In the genomic region with DNA sequence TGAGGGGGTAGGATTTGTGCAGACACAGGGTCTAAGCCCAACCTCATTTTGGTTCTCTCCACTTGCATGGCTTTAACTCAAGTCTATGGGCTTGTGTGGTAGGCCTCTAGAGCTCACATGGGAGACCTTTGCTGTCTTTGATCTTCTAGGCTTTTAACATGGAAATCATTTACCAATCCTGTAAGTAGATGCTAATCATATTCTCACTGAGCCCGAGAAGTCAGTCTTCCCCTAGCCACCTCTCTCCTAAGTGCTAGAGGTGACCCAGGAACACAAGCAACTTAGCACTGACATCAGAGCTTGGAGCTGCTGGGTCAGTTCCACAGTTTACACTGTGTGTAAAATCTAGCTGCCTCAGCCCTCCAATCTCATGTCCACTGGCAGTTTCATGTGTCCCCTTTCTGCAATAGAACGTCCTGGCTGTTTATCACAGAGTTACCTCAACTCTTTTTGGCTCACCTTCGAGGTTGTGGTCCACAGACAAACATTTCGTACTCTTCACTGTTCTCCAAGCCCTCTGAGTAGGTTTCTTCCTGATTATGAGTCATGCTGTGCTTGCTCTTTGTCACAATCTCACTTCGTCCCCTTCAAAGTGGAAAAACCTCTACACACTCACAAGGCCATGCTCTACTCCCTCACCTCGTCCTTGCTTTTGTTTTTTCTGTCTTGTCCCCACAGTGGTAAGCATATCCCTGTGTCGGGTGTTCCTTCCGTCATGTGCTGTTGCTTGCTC, we compare ENCODE assay signal across 13 mouse cellular contexts.
DNase-seq lines count a peak whose midpoint lies in the region; ATAC-seq and TF ChIP-seq lines count a peak whose summit lies in the region.
"Had no signal": no experiment of that assay in that cellular context is flagged by ENCODE, and none has a peak within 500 bp of the region (broad histone marks: within the 10 kb centered on the region; RNA-seq: fewer than 3 reads in every experiment).

No protein-coding gene starts in this region.

- intact Hi-C loops in heart, adult 2 months (cut with DNase I) = no loop called here
- intact Hi-C loops in heart, postnatal 10 days (cut with DNase I) = loop anchor here (5.0 kb wide), 1 partner anchor 32 kb away; no protein-coding TSS in a partner anchor

- no peak for TF ChIP-seq POLR2A in heart, adult 2 months (IDR thresholded peaks at IDR 0.05; ENCODE audit: insufficient read depth, low read depth, low read length)
- TF ChIP-seq POLR2A in embryonic fibroblast, embryonic 13.5 days (IDR thresholded peaks at IDR 0.05; ENCODE audit: low read depth, low read length) = no peak
- no peak for TF ChIP-seq POLR2A in small intestine, adult 2 months (IDR thresholded peaks at IDR 0.05; ENCODE audit: low read depth, low read length)

- DNase-seq in heart, adult 2 months = no peak
- no peak for DNase-seq in heart, postnatal 10 days
- no peak for DNase-seq in lung, embryonic 14.5 days
- DNase-seq in lung, postnatal 36 days = no peak
- DNase-seq in thymus, adult 18-20 months = no peak
- DNase-seq in hindbrain, embryonic 10.5 days (ENCODE audit: low spot score) = no peak
- DNase-seq: adrenal gland, postnatal 25 days had no signal

- H3K27ac ChIP-seq in heart, adult 2 months = peak overlapping the region; percentile 59
- peak overlapping the region; percentile 64 for H3K27ac ChIP-seq in lung, embryonic 14.5 days (ENCODE audit: low read depth)
- peak overlapping the region; percentile 82 for H3K27ac ChIP-seq in embryonic fibroblast, embryonic 13.5 days (ENCODE audit: insufficient read depth, low read length)
- H3K27ac ChIP-seq in small intestine, adult 2 months (ENCODE audit: insufficient read depth, low read depth, low read length) = peak overlapping the region; percentile 20; the same call in 1 of the 2 replicates
- H3K27ac ChIP-seq in hindbrain, embryonic 10.5 days = no peak overlapping the region
- H3K27ac ChIP-seq: hindbrain, postnatal 0 days; limb, embryonic 15.5 days had no signal

- H3K4me2 ChIP-seq in lung, embryonic 14.5 days = no peak overlapping the region
- H3K4me2 ChIP-seq: limb, embryonic 15.5 days had no signal

- H3K27me3 ChIP-seq in heart, adult 2 months (ENCODE audit: control insufficient read depth, insufficient read depth, low read length) = no peaks in the 10 kb centered on the region
- no peaks in the 10 kb centered on the region for H3K27me3 ChIP-seq in lung, embryonic 14.5 days (ENCODE audit: insufficient read depth, low read length)
- no peaks in the 10 kb centered on the region for H3K27me3 ChIP-seq in small intestine, adult 2 months (ENCODE audit: control insufficient read depth, insufficient read depth, low read length)
- H3K27me3 ChIP-seq in hindbrain, embryonic 10.5 days (ENCODE audit: insufficient read depth, poor library complexity, severe bottlenecking) = peaks cover 8% of the 10 kb centered on the region; the same call in 1 of the 2 replicates
- H3K27me3 ChIP-seq: limb, embryonic 15.5 days; megakaryocyte, embryonic 14.5 days; Patski had no signal

- peaks cover 13% of the 10 kb centered on the region; the same call in 1 of the 2 replicates for H3K4me1 ChIP-seq in heart, adult 2 months (ENCODE audit: control insufficient read depth, insufficient read depth, low read length)
- peaks cover 16% of the 10 kb centered on the region for H3K4me1 ChIP-seq in lung, embryonic 14.5 days (ENCODE audit: insufficient read depth)
- peaks cover 29% of the 10 kb centered on the region for H3K4me1 ChIP-seq in embryonic fibroblast, embryonic 13.5 days (ENCODE audit: control insufficient read depth, insufficient read depth, low read length)
- H3K4me1 ChIP-seq in small intestine, adult 2 months (ENCODE audit: control insufficient read depth, insufficient read depth, insufficient read length, low read length) = peaks cover 25% of the 10 kb centered on the region
- peaks cover 26% of the 10 kb centered on the region for H3K4me1 ChIP-seq in hindbrain, embryonic 10.5 days (replicated peaks)

- H3K4me3 ChIP-seq in heart, adult 2 months = no peak overlapping the region
- no peak overlapping the region for H3K4me3 ChIP-seq in lung, embryonic 14.5 days (ENCODE audit: low read depth, low read length)
- no peak overlapping the region for H3K4me3 ChIP-seq in embryonic fibroblast, embryonic 13.5 days (ENCODE audit: insufficient read depth, low read length)
- H3K4me3 ChIP-seq in small intestine, adult 2 months (ENCODE audit: low read depth, low read length) = no peak overlapping the region
- H3K4me3 ChIP-seq in hindbrain, embryonic 10.5 days = no peak overlapping the region
- H3K4me3 ChIP-seq: limb, embryonic 15.5 days had no signal

- TF ChIP-seq CTCF in heart, adult 2 months (IDR thresholded peaks at IDR 0.05) = no peak
- TF ChIP-seq CTCF in lung, embryonic 14.5 days (IDR thresholded peaks at IDR 0.05; ENCODE audit: low read depth) = no peak
- TF ChIP-seq CTCF in embryonic fibroblast, embryonic 13.5 days (IDR thresholded peaks at IDR 0.05; ENCODE audit: borderline replicate concordance, insufficient read depth, low read length) = no peak
- no peak for TF ChIP-seq CTCF in small intestine, adult 2 months (IDR thresholded peaks at IDR 0.05; ENCODE audit: extremely low read depth, insufficient read length, insufficient replicate concordance, low read depth, low read length)

- ATAC-seq in lung, embryonic 14.5 days (ENCODE audit: insufficient read depth) = no peak
- ATAC-seq: hindbrain, postnatal 0 days had no signal

- TF ChIP-seq EP300 in heart, adult 2 months (IDR thresholded peaks at IDR 0.05; ENCODE audit: insufficient read depth, low read depth, low read length) = no peak

- WGBS in heart, adult 2 months = 48% methylated on average over 8 of the region's 8 CpGs
- 63% methylated on average over 8 of the region's 8 CpGs for WGBS in lung, embryonic 14.5 days
- WGBS in small intestine, adult 2 months = 66% methylated on average over 8 of the region's 8 CpGs
- 85% methylated on average over 8 of the region's 8 CpGs for WGBS in hindbrain, embryonic 10.5 days

- H3K9me3 ChIP-seq in lung, embryonic 14.5 days (ENCODE audit: low read depth, low read length) = no peaks in the 10 kb centered on the region
- H3K9me3 ChIP-seq in hindbrain, embryonic 10.5 days = no peaks in the 10 kb centered on the region
- H3K9me3 ChIP-seq: limb, embryonic 15.5 days; megakaryocyte, embryonic 14.5 days had no signal

- H3K79me2 ChIP-seq in heart, adult 2 months (replicated peaks; ENCODE audit: control insufficient read depth, insufficient read depth, low read length) = 0 out of 2 replicates have a peak, but pooled peaks cover 3% of the 10 kb centered on the region

- H3K9ac ChIP-seq in heart, adult 2 months (ENCODE audit: low read depth, low read length) = 0 out of 2 replicates have a peak overlapping the region, but pooled peaks have one; percentile 1
- H3K9ac ChIP-seq in lung, embryonic 14.5 days = no peak overlapping the region
- H3K9ac ChIP-seq: limb, embryonic 15.5 days had no signal

- peaks cover 9% of the 10 kb centered on the region for H3K36me3 ChIP-seq in heart, adult 2 months (ENCODE audit: control insufficient read depth, insufficient read depth, low read length)
- H3K36me3 ChIP-seq in lung, embryonic 14.5 days (ENCODE audit: insufficient read depth) = no peaks in the 10 kb centered on the region
- H3K36me3 ChIP-seq in small intestine, adult 2 months (ENCODE audit: control insufficient read depth, insufficient read depth, low read length) = peaks cover 5% of the 10 kb centered on the region; the same call in 1 of the 2 replicates
- no peaks in the 10 kb centered on the region for H3K36me3 ChIP-seq in hindbrain, embryonic 10.5 days
- H3K36me3 ChIP-seq: limb, embryonic 15.5 days had no signal
